Mouse (Mus musculus): ENCODE measurements at regions not wholly inside any gene's neighbourhood (a gene's known extent, or its start where the extent isn't known, plus 50 kb on each side); places are given as distances from the start of the nearest gene placed in this dataset.

DNA sequence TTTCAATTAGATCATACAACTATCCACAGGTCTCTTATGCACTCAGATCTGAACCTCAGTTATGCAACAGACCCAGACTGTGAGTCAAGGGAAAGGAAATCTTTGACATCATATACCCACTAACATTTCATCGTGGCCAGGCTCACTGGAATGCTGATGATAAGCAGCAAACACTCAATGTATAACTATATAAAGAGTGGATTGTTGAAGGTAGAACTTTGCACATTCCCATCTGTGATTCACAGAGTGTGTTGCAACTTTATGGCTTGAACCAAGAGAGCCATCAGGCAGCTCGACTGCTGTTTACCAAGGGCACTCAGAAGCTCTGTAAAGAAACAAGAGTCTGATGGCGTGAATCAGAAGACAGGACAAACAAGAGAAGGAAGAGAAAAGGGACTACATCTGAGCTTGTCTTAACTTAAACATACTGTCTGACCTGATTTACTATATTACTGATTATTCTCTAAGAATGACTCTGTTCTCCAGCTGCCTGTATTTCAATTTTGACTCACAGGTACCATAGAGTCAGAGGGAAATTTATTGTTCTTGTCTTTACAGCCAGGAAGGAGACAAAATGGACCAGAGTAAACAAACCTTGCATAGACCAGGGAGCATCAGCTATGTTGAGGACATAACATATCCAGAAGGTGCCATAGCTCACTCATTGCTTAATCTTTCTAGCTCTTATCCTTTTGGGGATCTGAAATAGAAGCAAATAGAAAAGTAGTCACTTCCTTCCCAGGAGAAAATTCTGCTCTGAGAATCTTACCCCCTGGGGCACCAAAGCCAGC, 180.5 kb upstream of the Epha4 start:
- Histone ChIP-seq H3K36me3 (replicated peaks in 1 of 2; ENCODE audit: control insufficient read depth in 1 of 2, insufficient read depth in 1 of 2, low read length in 1 of 2) (no peaks in the 10 kb centered on the region), H3K4me2 (ENCODE audit: insufficient read depth, low read depth, poor library complexity, severe bottlenecking) (no peak overlapping the region), H3K4me3 (replicated peaks in 1 of 3; ENCODE audit: low read depth in 2 of 3, low read length in 2 of 3, poor library complexity in 1 of 3) (no peak overlapping the region), H3K79me2 (replicated peaks; ENCODE audit: control insufficient read depth, extremely low read depth, insufficient read depth, poor library complexity, severe bottlenecking) (no peaks in the 10 kb centered on the region), H3K27ac (ENCODE audit: insufficient read depth, low read depth) (no peak overlapping the region), H3K27me3 (replicated peaks) (no peaks in the 10 kb centered on the region), H3K9ac (ENCODE audit: insufficient read depth, low read depth) (no peak overlapping the region), H3K4me1 (ENCODE audit: control insufficient read depth in 1 of 2, insufficient read depth in 2 of 2) (no peaks in the 10 kb centered on the region), H3K9me3 (replicated peaks; ENCODE audit: low read length) (no peaks in the 10 kb centered on the region)
- no peak for DNase-seq (ENCODE audit: extremely low read depth)
- in situ Hi-C loops (cut with MboI; ENCODE audit: low pct_ligation_motif_present, low pct_unique_long_range_greater_than_20kb, low sequenced_read_pairs) = no loop called here
- dilution Hi-C loops (cut with MboI; ENCODE audit: extremely low pct_ligation_motif_present, extremely low pct_unique_long_range_greater_than_20kb, low sequenced_read_pairs) = no loop called here
- TF ChIP-seq ZC3H11A (IDR thresholded peaks at IDR 0.05; ENCODE audit: low read depth, low read length) = no peak

DNA sequence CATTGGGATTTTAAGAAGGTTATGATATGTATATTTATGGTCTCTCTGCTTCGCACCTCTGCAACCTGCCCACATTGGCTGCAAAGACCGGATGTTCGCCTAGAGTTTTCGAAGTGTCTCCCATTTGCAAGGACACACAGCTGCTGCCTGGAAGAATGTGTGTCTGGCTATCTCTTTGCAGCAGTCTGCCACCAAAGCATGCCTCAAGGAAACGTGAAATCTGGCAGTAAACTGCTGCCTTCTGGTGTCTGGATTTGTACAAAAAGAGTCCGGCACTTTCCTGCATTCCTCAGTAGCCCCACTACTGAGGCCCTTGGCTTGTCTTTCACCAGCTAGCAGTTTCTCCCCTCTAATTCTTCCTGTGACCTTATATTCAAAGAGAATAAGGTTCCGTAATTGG, 148.5 kb upstream of the Epha4 start:
- H3K4me2 ChIP-seq (ENCODE audit: insufficient read depth, low read depth, poor library complexity, severe bottlenecking) = no peak overlapping the region
- dilution Hi-C loops (cut with MboI; ENCODE audit: extremely low pct_ligation_motif_present, extremely low pct_unique_long_range_greater_than_20kb, low sequenced_read_pairs) (no loop called here), in situ Hi-C loops (cut with MboI; ENCODE audit: low pct_ligation_motif_present, low pct_unique_long_range_greater_than_20kb, low sequenced_read_pairs) (no loop called here)
- H3K79me2 ChIP-seq (replicated peaks; ENCODE audit: control insufficient read depth, extremely low read depth, insufficient read depth, poor library complexity, severe bottlenecking) = no peaks in the 10 kb centered on the region
- no peak for TF ChIP-seq TBP (conservative IDR thresholded peaks at IDR 0.05; ENCODE audit: low read depth, low read length)
- no peak for TF ChIP-seq MXI1 (IDR thresholded peaks at IDR 0.05; ENCODE audit: low read depth, low read length)
- no peak for TF ChIP-seq MYC (IDR thresholded peaks at IDR 0.05; ENCODE audit: low read depth, low read length)
- TF ChIP-seq CHD1 (IDR thresholded peaks at IDR 0.05; ENCODE audit: low read depth, low read length) = no peak
- no peak for TF ChIP-seq ELF1 (IDR thresholded peaks at IDR 0.05; ENCODE audit: low read depth, low read length)
- H3K9me3 ChIP-seq (replicated peaks; ENCODE audit: low read length) = no peaks in the 10 kb centered on the region
- H3K9ac ChIP-seq (ENCODE audit: insufficient read depth, low read depth) = no peak overlapping the region
- H3K4me3 ChIP-seq (replicated peaks in 1 of 3; ENCODE audit: low read depth in 2 of 3, low read length in 2 of 3, poor library complexity in 1 of 3) = no peak overlapping the region
- H3K27ac ChIP-seq (ENCODE audit: insufficient read depth, low read depth) = no peak overlapping the region
- no peaks in the 10 kb centered on the region for H3K27me3 ChIP-seq (replicated peaks)
- H3K4me1 ChIP-seq (ENCODE audit: control insufficient read depth in 1 of 2, insufficient read depth in 2 of 2) = no peaks in the 10 kb centered on the region
- no peak for DNase-seq (ENCODE audit: extremely low read depth)
- no peaks in the 10 kb centered on the region for H3K36me3 ChIP-seq (replicated peaks in 1 of 2; ENCODE audit: control insufficient read depth in 1 of 2, insufficient read depth in 1 of 2, low read length in 1 of 2)

DNA sequence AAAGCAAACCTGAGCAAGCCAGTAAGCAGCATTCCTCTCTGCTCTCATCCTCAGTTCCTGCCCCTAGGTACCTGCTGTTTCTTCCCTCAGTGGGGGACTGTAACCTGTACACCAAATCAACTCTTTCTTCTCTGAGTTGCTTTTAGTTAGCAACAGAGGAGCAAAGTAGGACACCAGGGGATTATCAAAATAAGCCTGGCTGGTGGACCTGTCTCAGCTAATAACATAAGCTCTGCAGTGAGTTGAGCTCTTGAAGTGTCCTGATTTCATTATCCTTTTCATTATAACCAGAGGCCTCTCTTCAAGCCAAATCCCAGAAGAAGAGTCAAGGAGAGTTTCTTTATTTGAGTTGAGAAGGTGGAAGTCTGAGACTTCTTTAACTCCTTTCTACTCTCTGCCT, 145.5 kb upstream of the Epha4 start:
- in situ Hi-C loops (cut with MboI; ENCODE audit: low pct_ligation_motif_present, low pct_unique_long_range_greater_than_20kb, low sequenced_read_pairs) = no loop called here
- TF ChIP-seq MXI1 (IDR thresholded peaks at IDR 0.05; ENCODE audit: low read depth, low read length) = no peak
- no peak for TF ChIP-seq JUN (IDR thresholded peaks at IDR 0.05; ENCODE audit: insufficient read depth, low read depth, low read length)
- no peak for TF ChIP-seq CTCF (conservative IDR thresholded peaks at IDR 0.05 in 1 of 2, IDR thresholded peaks at IDR 0.05 in 1 of 2; ENCODE audit: low read depth in 2 of 2, low read length in 2 of 2)
- no peak for TF ChIP-seq TCF12 (IDR thresholded peaks at IDR 0.05; ENCODE audit: low read depth, low read length)
- no peak for TF ChIP-seq HCFC1 (IDR thresholded peaks at IDR 0.05; ENCODE audit: low read depth, low read length)
- TF ChIP-seq USF2 (conservative IDR thresholded peaks at IDR 0.05; ENCODE audit: low read depth, low read length) = no peak
- TF ChIP-seq TBP (conservative IDR thresholded peaks at IDR 0.05; ENCODE audit: low read depth, low read length) = no peak
- TF ChIP-seq ELF1 (IDR thresholded peaks at IDR 0.05; ENCODE audit: low read depth, low read length) = no peak
- TF ChIP-seq MAZ (IDR thresholded peaks at IDR 0.05; ENCODE audit: low read depth, low read length) = no peak
- TF ChIP-seq POLR2A (IDR thresholded peaks at IDR 0.05; ENCODE audit: low read depth, low read length) = no peak
- TF ChIP-seq JUND (conservative IDR thresholded peaks at IDR 0.05; ENCODE audit: low read depth, low read length) = no peak
- H3K27ac ChIP-seq (ENCODE audit: insufficient read depth, low read depth) = no peak overlapping the region

More for the DNA sequence above, 145.5 kb upstream of the Epha4 start:
- H3K4me3 ChIP-seq (replicated peaks in 1 of 3; ENCODE audit: low read depth in 2 of 3, low read length in 2 of 3, poor library complexity in 1 of 3) = no peak overlapping the region
- H3K4me1 ChIP-seq (ENCODE audit: control insufficient read depth in 1 of 2, insufficient read depth in 2 of 2) = no peaks in the 10 kb centered on the region
- H3K36me3 ChIP-seq (replicated peaks in 1 of 2; ENCODE audit: control insufficient read depth in 1 of 2, insufficient read depth in 1 of 2, low read length in 1 of 2) = no peaks in the 10 kb centered on the region
- H3K79me2 ChIP-seq (replicated peaks; ENCODE audit: control insufficient read depth, extremely low read depth, insufficient read depth, poor library complexity, severe bottlenecking) = no peaks in the 10 kb centered on the region
- H3K9ac ChIP-seq (ENCODE audit: insufficient read depth, low read depth) = no peak overlapping the region
- H3K4me2 ChIP-seq (ENCODE audit: insufficient read depth, low read depth, poor library complexity, severe bottlenecking) = no peak overlapping the region
- dilution Hi-C loops (cut with MboI; ENCODE audit: extremely low pct_ligation_motif_present, extremely low pct_unique_long_range_greater_than_20kb, low sequenced_read_pairs) = no loop called here
- no peaks in the 10 kb centered on the region for H3K27me3 ChIP-seq (replicated peaks)
- DNase-seq (ENCODE audit: extremely low read depth) = no peak
- H3K9me3 ChIP-seq (replicated peaks; ENCODE audit: low read length) = no peaks in the 10 kb centered on the region
